Mouse (Mus musculus) lung, postnatal 10 days (tissue): Measurements from ENCODE around the gene BC107364.
"Not testable (repeated sequence)": the region's sequence is repeated elsewhere in the genome, so short reads cannot be mapped to it uniquely, and the experiment has no call there.

Source experiments
- DNase-seq: peaks from one replicate; pipeline ENCODE4 v3.0.0; 2021

Gene BC107364

GRCm38 (mm10) chr3:96485361-96485760, 33.3 kb upstream of the BC107364 start:
- DNase-seq, result no peak

- no peak for DNase-seq
These were observed 32.8 kb upstream of the BC107364 start for GRCm38 (mm10) chr3:96484921-96485320.

GRCm38 (mm10) chr3:96483946-96484345, 31.8 kb upstream of the BC107364 start:
- no peak for DNase-seq

GRCm38 (mm10) chr3:96483044-96483443, 30.9 kb upstream of the BC107364 start:
- DNase-seq, result not testable (repeated sequence)

- DNase-seq, result no peak
These were observed 30.3 kb upstream of the BC107364 start for GRCm38 (mm10) chr3:96482451-96482850.

- no peak for DNase-seq
These were observed 29.8 kb upstream of the BC107364 start for GRCm38 (mm10) chr3:96481856-96482255.

GRCm38 (mm10) chr3:96480684-96481270, 28.7 kb upstream of the BC107364 start:
- no peak for DNase-seq

GRCm38 (mm10) chr3:96479249-96479648, 27.1 kb upstream of the BC107364 start:
- no peak for DNase-seq

GRCm38 (mm10) chr3:96477558-96477957, 25.5 kb upstream of the BC107364 start:
- DNase-seq, result no peak

GRCm38 (mm10) chr3:96477084-96477483, 25.0 kb upstream of the BC107364 start:
- DNase-seq, result no peak

- DNase-seq, result no peak
These were observed 23.0 kb upstream of the BC107364 start for GRCm38 (mm10) chr3:96474909-96475655.

- DNase-seq, result not testable (repeated sequence)
These were observed 21.4 kb upstream of the BC107364 start for GRCm38 (mm10) chr3:96473556-96473955.

GRCm38 (mm10) chr3:96472066-96472465, 20.0 kb upstream of the BC107364 start:
- DNase-seq, result no peak

GRCm38 (mm10) chr3:96469626-96470025, 17.5 kb upstream of the BC107364 start:
- no peak for DNase-seq

- not testable (repeated sequence) for DNase-seq
These were observed 16.2 kb upstream of the BC107364 start for GRCm38 (mm10) chr3:96468335-96468734.

GRCm38 (mm10) chr3:96467641-96468040, 15.5 kb upstream of the BC107364 start:
- no peak for DNase-seq

- DNase-seq, result no peak
These were observed 11.8 kb upstream of the BC107364 start for GRCm38 (mm10) chr3:96463891-96464290.

GRCm38 (mm10) chr3:96460568-96460870, 8.4 kb upstream of the BC107364 start:
- DNase-seq, result not testable (repeated sequence)

GRCm38 (mm10) chr3:96459757-96460567, 7.9 kb upstream of the BC107364 start:
- not testable (repeated sequence) for DNase-seq

GRCm38 (mm10) chr3:96458886-96459439, 6.9 kb upstream of the BC107364 start:
- DNase-seq, result not testable (repeated sequence)

- DNase-seq, result not testable (repeated sequence)
These were observed 5.9 kb upstream of the BC107364 start for GRCm38 (mm10) chr3:96458008-96458407.

- DNase-seq, result not testable (repeated sequence)
These were observed 847 bp downstream of the BC107364 start for GRCm38 (mm10) chr3:96451181-96451737.

GRCm38 (mm10) chr3:96450586-96450896, 1.6 kb downstream of the BC107364 start:
- DNase-seq, result not testable (repeated sequence)
